Mouse (Mus musculus): ENCODE results near the gene Tmem135. TPM values are rescaled to one million over a fixed set of nuclear protein-coding genes. Genes with fewer than 3 reads are reported as not detected.

The Tmem135 gene
- total and polyA plus RNA-seq, 2 experiments from 2014 or later, result 31.4 to 33.5 TPM

DNA sequence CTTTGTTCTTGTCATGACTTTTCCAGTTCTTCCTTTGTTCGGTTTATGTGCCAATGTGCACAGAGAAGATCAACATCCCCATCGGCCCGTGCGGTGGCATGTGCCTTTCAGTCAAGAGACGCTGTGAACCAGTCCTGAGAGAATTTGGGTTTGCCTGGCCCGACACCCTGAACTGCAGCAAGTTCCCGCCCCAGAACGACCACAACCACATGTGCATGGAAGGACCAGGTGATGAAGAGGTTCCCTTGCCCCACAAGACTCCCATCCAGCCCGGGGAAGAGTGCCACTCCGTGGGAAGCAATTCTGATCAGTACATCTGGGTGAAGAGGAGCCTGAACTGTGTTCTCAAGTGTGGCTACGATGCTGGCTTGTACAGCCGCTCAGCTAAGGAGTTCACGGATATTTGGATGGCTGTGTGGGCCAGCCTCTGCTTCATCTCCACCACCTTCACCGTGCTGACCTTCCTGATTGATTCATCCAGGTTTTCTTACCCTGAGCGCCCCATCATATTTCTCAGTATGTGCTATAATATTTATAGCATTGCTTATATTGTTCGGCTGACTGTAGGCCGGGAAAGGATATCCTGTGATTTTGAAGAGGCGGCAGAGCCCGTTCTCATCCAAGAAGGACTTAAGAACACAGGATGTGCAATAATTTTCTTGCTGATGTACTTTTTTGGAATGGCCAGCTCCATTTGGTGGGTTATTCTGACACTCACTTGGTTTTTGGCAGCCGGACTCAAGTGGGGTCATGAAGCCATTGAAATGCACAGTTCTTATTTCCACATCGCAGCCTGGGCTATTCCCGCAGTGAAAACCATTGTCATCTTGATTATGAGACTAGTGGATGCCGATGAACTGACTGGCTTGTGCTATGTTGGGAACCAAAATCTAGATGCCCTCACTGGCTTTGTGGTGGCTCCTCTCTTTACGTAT is 3.3 kb upstream of the Tmem135 start:
- DNase-seq (ENCODE audit: low spot score) (no peak), ATAC-seq (no peak)
- no peak for TF ChIP-seq CTCF (IDR thresholded peaks at IDR 0.05; ENCODE audit: low read depth)
- Histone ChIP-seq H3K9ac (replicated peaks; ENCODE audit: low read length) (no peak overlapping the region), H3K4me1 (ENCODE audit: insufficient read depth, low read length) (no peaks in the 10 kb centered on the region), H3K36me3 (ENCODE audit: insufficient read depth, low read length) (no peaks in the 10 kb centered on the region), H3K27me3 (ENCODE audit: insufficient read depth, low read length) (no peaks in the 10 kb centered on the region), H3K4me3 (ENCODE audit: low read length) (no peak overlapping the region), H3K4me2 (ENCODE audit: low read depth, low read length) (no peak overlapping the region), H3K27ac (no peak overlapping the region), H3K9me3 (ENCODE audit: low read length) (no peaks in the 10 kb centered on the region)
- 92% methylated on average over 24 of the region's 24 CpGs for WGBS

DNA sequence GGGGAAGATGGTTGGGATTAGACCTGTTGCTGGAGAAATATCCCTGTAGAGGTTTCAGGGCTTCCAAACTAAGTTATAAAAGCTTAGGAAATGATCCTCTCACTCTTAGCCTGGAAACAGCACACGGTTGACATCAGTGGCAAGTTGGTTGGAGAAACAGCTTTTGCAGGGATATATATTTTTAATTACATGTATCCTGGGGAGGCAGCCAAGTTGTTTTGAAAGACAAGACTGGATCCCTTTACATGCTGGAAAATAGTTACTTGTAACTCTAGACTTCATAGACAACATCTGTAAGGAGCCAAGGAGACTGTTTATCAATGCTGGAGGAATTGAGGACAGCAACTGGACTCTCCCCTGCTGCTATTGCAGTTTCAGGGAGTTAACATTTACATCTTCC is 2.0 kb upstream of the Tmem135 start:
- H3K4me3 ChIP-seq (ENCODE audit: low read length), result peak overlapping the region; percentile 13
- DNase-seq (ENCODE audit: low spot score) (no peak), ATAC-seq (no peak)
- no peaks in the 10 kb centered on the region for H3K36me3 ChIP-seq (ENCODE audit: insufficient read depth, low read length)
- H3K27me3 ChIP-seq (ENCODE audit: insufficient read depth, low read length), result no peaks in the 10 kb centered on the region
- peak overlapping the region; percentile 38 for H3K4me2 ChIP-seq (ENCODE audit: low read depth, low read length)
- no peak overlapping the region for H3K27ac ChIP-seq
- H3K9me3 ChIP-seq (ENCODE audit: low read length), result no peaks in the 10 kb centered on the region
- 63% methylated on average over 1 of the region's 1 CpGs for WGBS
- no peaks in the 10 kb centered on the region for H3K4me1 ChIP-seq (ENCODE audit: insufficient read depth, low read length)
- no peak for TF ChIP-seq CTCF (IDR thresholded peaks at IDR 0.05; ENCODE audit: low read depth)
- H3K9ac ChIP-seq (replicated peaks; ENCODE audit: low read length), result no peak overlapping the region

GRCm38 (mm10) chr7:89404734-89405440 is 865 bp upstream of the Tmem135 start:
- Histone ChIP-seq H3K4me1 (ENCODE audit: insufficient read depth, low read length) (no peaks in the 10 kb centered on the region), H3K27me3 (ENCODE audit: insufficient read depth, low read length) (no peaks in the 10 kb centered on the region), H3K9me3 (ENCODE audit: low read length) (no peaks in the 10 kb centered on the region), H3K4me2 (ENCODE audit: low read depth, low read length) (peak overlapping the region; percentile 100), H3K36me3 (ENCODE audit: insufficient read depth, low read length) (no peaks in the 10 kb centered on the region), H3K4me3 (ENCODE audit: low read length) (peak overlapping the region; percentile 80), H3K9ac (replicated peaks; ENCODE audit: low read length) (peak overlapping the region; percentile 75), H3K27ac (peak overlapping the region; percentile 81)
- ATAC-seq, result no peak
- no peak for TF ChIP-seq CTCF (IDR thresholded peaks at IDR 0.05; ENCODE audit: low read depth)
- peak; percentile 8 for DNase-seq (ENCODE audit: low spot score)
- WGBS, result under 1% methylated on average over 34 of the region's 35 CpGs

- Histone ChIP-seq H3K9ac (replicated peaks; ENCODE audit: low read length) (peak overlapping the region; percentile 75), H3K4me2 (ENCODE audit: low read depth, low read length) (peak overlapping the region; percentile 100), H3K9me3 (ENCODE audit: low read length) (no peaks in the 10 kb centered on the region), H3K4me1 (ENCODE audit: insufficient read depth, low read length) (no peaks in the 10 kb centered on the region), H3K27me3 (ENCODE audit: insufficient read depth, low read length) (no peaks in the 10 kb centered on the region), H3K4me3 (ENCODE audit: low read length) (peak overlapping the region; percentile 80), H3K36me3 (ENCODE audit: insufficient read depth, low read length) (no peaks in the 10 kb centered on the region), H3K27ac (peak overlapping the region; percentile 81)
- DNase-seq (ENCODE audit: low spot score), result peak; percentile 78
- no peak for TF ChIP-seq CTCF (IDR thresholded peaks at IDR 0.05; ENCODE audit: low read depth)
- peak; percentile 77 for ATAC-seq
- WGBS, result 6% methylated on average over 49 of the region's 52 CpGs
Measured at GRCm38 (mm10) chr7:89403053-89403972, 709 bp downstream of the Tmem135 start.

DNA sequence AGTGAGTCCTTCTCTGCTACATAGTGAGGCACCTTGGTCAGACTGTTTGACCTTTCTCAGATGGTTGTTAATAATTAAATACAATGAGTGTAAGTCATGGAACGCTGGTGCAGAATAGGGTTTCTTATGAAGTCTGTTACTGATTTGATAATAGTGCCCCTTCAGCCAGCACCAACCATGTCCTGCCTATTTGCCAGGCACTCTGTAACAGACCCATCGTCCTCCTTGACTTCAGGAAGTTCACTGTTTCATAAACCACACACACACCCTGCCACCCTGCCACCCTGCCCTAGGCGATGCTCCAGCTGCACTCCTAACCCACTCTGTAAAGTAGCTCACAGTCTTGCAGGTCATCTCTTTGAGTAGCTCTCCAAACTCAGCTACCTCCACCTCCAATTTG is 2.1 kb downstream of the Tmem135 start:
- H3K9ac ChIP-seq (replicated peaks; ENCODE audit: low read length), result no peak overlapping the region
- H3K4me2 ChIP-seq (ENCODE audit: low read depth, low read length), result no peak overlapping the region
- H3K9me3 ChIP-seq (ENCODE audit: low read length), result no peaks in the 10 kb centered on the region
- DNase-seq (ENCODE audit: low spot score), result no peak
- no peak overlapping the region for H3K27ac ChIP-seq
- no peaks in the 10 kb centered on the region for H3K36me3 ChIP-seq (ENCODE audit: insufficient read depth, low read length)
- no peaks in the 10 kb centered on the region for H3K27me3 ChIP-seq (ENCODE audit: insufficient read depth, low read length)
- TF ChIP-seq CTCF (IDR thresholded peaks at IDR 0.05; ENCODE audit: low read depth), result no peak
- H3K4me3 ChIP-seq (ENCODE audit: low read length), result no peak overlapping the region
- ATAC-seq, result no peak
- no peaks in the 10 kb centered on the region for H3K4me1 ChIP-seq (ENCODE audit: insufficient read depth, low read length)
- WGBS, result 84% methylated on average over 3 of the region's 3 CpGs

- Histone ChIP-seq H3K27ac (no peak overlapping the region), H3K27me3 (ENCODE audit: insufficient read depth, low read length) (no peaks in the 10 kb centered on the region), H3K9ac (replicated peaks; ENCODE audit: low read length) (no peak overlapping the region), H3K4me1 (ENCODE audit: insufficient read depth, low read length) (no peaks in the 10 kb centered on the region), H3K9me3 (ENCODE audit: low read length) (no peaks in the 10 kb centered on the region), H3K4me3 (ENCODE audit: low read length) (no peak overlapping the region), H3K4me2 (ENCODE audit: low read depth, low read length) (no peak overlapping the region), H3K36me3 (ENCODE audit: insufficient read depth, low read length) (no peaks in the 10 kb centered on the region)
- ATAC-seq, result no peak
- WGBS, result 51% methylated on average over 11 of the region's 11 CpGs
- no peak for TF ChIP-seq CTCF (IDR thresholded peaks at IDR 0.05; ENCODE audit: low read depth)
- DNase-seq (ENCODE audit: low spot score), result no peak
Measured at GRCm38 (mm10) chr7:89401136-89401858, 2.7 kb downstream of the Tmem135 start.

Data from hindbrain, postnatal 0 days (tissue).